Mouse (Mus musculus): Measurements from ENCODE around the gene Camkmt.

DNA sequence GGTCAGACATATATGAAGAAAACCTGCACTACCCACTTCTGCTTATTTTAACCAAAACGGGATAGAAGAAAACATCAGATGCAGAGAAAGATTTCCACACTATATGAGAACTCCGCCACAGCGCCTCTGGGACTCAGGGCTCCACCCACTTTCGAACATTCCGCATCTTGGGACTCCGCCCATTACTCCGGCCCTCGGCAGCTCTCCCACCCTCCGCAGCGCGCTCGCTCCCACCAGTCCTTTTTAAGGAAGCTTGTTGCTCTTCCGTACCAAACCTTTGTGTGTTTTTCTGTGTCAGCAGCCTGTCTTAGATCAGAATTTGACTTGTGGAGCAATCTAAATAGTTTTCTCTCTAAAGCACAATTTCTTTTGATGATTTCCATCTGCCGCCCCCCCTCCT lies 367.7 kb downstream of the Camkmt start:
- TF ChIP-seq CTCF (IDR thresholded peaks at IDR 0.05; ENCODE audit: control insufficient read depth, insufficient read depth, insufficient replicate concordance, low read depth, low read length) (no peak), POLR2A (IDR thresholded peaks at IDR 0.05; ENCODE audit: control insufficient read depth, low read depth, low read length) (no peak)
